Mouse (Mus musculus) spleen, adult 2 months (tissue): ENCODE measurements around the gene Gpcpd1. TPM values are rescaled to one million over a fixed set of nuclear protein-coding genes. Genes with fewer than 3 reads are reported as not detected.

Experiments used
- DNase-seq, 2 experiments: peaks; one replicate each; pipeline versions ENCODE4 v3.0.0 to v3.0.0-alpha.2; 2012 to 2021; ENCODE audit warnings: low spot score in 2 of 2, low read depth in 1 of 2
- H3K27ac ChIP-seq: fragments of 200-500 bp; 2 replicates; pipeline ENCODE4 v1.5.1; 2012; ENCODE audit warnings: low read length, inconsistent platforms; ENCODE audit not compliant: insufficient read depth
- H3K27me3 ChIP-seq: fragments of 200-500 bp; 2 replicates; pipeline ENCODE4 v1.6.1; 2012; ENCODE audit warnings: mild to moderate bottlenecking, moderate library complexity, low read length, inconsistent platforms; ENCODE audit not compliant: control insufficient read depth, insufficient read depth
- H3K36me3 ChIP-seq: fragments of 200-500 bp; 2 replicates; pipeline ENCODE4 v1.6.1; 2012; ENCODE audit warnings: mild to moderate bottlenecking, low read length, inconsistent platforms; ENCODE audit not compliant: control insufficient read depth, insufficient read depth
- H3K4me1 ChIP-seq: fragments of 200-500 bp; 2 replicates; pipeline ENCODE4 v1.6.1; 2011; ENCODE audit warnings: inconsistent platforms; ENCODE audit not compliant: control insufficient read depth, insufficient read depth, insufficient read length
- H3K4me3 ChIP-seq: fragments of 200-500 bp; 2 replicates; pipeline ENCODE4 v1.5.1; 2011; ENCODE audit warnings: mild to moderate bottlenecking, inconsistent platforms; ENCODE audit not compliant: insufficient read depth, insufficient read length; ENCODE audit errors: extremely low read depth
- CTCF ChIP-seq: fragments of 200-500 bp; IDR thresholded peaks from 2 replicates; pipeline ENCODE4 v1.5.1; 2011; ENCODE audit warnings: mild to moderate bottlenecking, inconsistent platforms; ENCODE audit not compliant: insufficient read depth, insufficient read length, insufficient replicate concordance; ENCODE audit errors: extremely low read depth
- POLR2A ChIP-seq: fragments of 200-500 bp; IDR thresholded peaks from 2 replicates; pipeline ENCODE4 v1.6.1; 2011; ENCODE audit warnings: low read depth, low read length, inconsistent platforms
- WGBS: fragments of 180-500 bp; shearing (Covaris S2); methylation state at CpG from one replicate; pipeline ENCODE4 v1.1.7; 2018; 5-methylcytosine and 5-hydroxymethylcytosine counted together
- polyA plus RNA-seq: library from polyadenylated mRNA; depleted of rRNA; stranded (reverse); fragments of >200 nt; gene quantifications from 2 replicates; pipeline ENCODE4 v1.2.3, GENCODE M21; 2012

Gpcpd1 gene
- polyA plus RNA-seq, 1 experiment: 15.7 TPM

- H3K4me1 ChIP-seq: no peaks in the 10 kb centered on the region
- H3K27me3 ChIP-seq: no peaks in the 10 kb centered on the region
- TF ChIP-seq POLR2A (no peak), CTCF (no peak)
- no peak overlapping the region for H3K27ac ChIP-seq
- no peak overlapping the region for H3K4me3 ChIP-seq
- H3K36me3 ChIP-seq: no peaks in the 10 kb centered on the region
- DNase-seq: no peak
- 56% methylated on average over 3 of the region's 3 CpGs for WGBS
Measured at GRCm38 (mm10) chr2:132586006-132586405, 1.5 kb downstream of the Gpcpd1 start.

- DNase-seq: no peak
- no peak overlapping the region for H3K27ac ChIP-seq
- 89% methylated on average over 1 of the region's 1 CpGs for WGBS
- no peaks in the 10 kb centered on the region for H3K36me3 ChIP-seq
- H3K27me3 ChIP-seq: no peaks in the 10 kb centered on the region
- no peak for TF ChIP-seq CTCF
- TF ChIP-seq POLR2A: no peak
- H3K4me1 ChIP-seq: no peaks in the 10 kb centered on the region
- H3K4me3 ChIP-seq: no peak overlapping the region
Measured at GRCm38 (mm10) chr2:132584191-132584590, 3.3 kb downstream of the Gpcpd1 start.

GRCm38 (mm10) chr2:132583126-132583525 is 4.4 kb downstream of the Gpcpd1 start:
- WGBS: 92% methylated on average over 3 of the region's 3 CpGs
- H3K27me3 ChIP-seq: no peaks in the 10 kb centered on the region
- TF ChIP-seq CTCF (no peak), POLR2A (no peak)
- no peak overlapping the region for H3K27ac ChIP-seq
- no peak for DNase-seq
- H3K4me3 ChIP-seq: no peak overlapping the region
- no peaks in the 10 kb centered on the region for H3K4me1 ChIP-seq
- no peaks in the 10 kb centered on the region for H3K36me3 ChIP-seq

DNA sequence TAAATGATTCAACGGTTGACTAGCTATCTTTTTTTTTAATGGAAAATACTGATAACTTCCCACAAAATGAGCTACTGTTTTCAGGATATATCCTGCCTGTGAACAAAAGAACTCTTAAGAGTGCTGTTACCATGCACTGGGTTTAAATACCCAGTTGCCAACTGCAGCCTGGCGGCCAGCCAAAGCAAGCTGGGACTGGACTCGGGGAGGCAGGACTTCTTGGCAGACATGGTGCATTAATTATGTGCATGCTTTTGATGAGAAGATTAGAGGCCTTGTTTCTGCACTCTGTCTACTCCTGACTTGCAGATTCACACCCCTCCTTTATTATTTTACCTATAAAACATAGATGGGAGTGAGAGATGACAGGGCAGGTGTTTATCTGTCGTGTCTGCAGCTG is 5.3 kb downstream of the Gpcpd1 start:
- TF ChIP-seq POLR2A (no peak), CTCF (no peak)
- H3K27me3 ChIP-seq: no peaks in the 10 kb centered on the region
- no peak overlapping the region for H3K4me3 ChIP-seq
- no peak overlapping the region for H3K27ac ChIP-seq
- DNase-seq: no peak
- H3K4me1 ChIP-seq: no peaks in the 10 kb centered on the region
- no peaks in the 10 kb centered on the region for H3K36me3 ChIP-seq
- 71% methylated on average over 4 of the region's 4 CpGs for WGBS

DNA sequence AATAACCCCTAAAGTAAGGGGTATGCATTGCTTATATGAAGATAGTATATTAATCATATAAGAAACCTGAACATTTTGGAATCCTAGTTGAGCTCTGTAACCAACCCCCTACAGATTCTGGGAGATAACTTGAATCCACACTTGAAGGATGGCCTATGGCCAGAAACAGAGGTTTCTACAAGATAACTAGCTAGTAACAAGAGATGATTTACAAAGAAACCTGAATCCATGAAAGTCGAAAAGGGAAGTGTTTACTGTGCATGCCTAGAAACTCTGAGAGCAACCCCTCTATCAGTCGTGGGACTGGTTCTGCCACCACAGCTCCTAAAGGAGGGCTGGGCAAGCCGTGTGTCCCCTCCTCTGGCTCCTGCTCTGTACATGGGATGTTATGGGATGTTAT is 7.8 kb downstream of the Gpcpd1 start:
- H3K27me3 ChIP-seq: no peaks in the 10 kb centered on the region
- no peak overlapping the region for H3K4me3 ChIP-seq
- TF ChIP-seq POLR2A: no peak
- no peak for DNase-seq
- peaks cover 4% of the 10 kb centered on the region for H3K4me1 ChIP-seq
- 77% methylated on average over 3 of the region's 3 CpGs for WGBS
- H3K27ac ChIP-seq: no peak overlapping the region
- H3K36me3 ChIP-seq: no peaks in the 10 kb centered on the region

- Histone ChIP-seq H3K27ac (no peak overlapping the region; the same call in 1 of the 2 replicates), H3K4me3 (no peak overlapping the region), H3K4me1 (peaks cover 4% of the 10 kb centered on the region), H3K27me3 (no peaks in the 10 kb centered on the region), H3K36me3 (no peaks in the 10 kb centered on the region)
- DNase-seq: no peak
- WGBS: 68% methylated on average over 3 of the region's 3 CpGs
- no peak for TF ChIP-seq POLR2A
- TF ChIP-seq CTCF: no peak
Measured at GRCm38 (mm10) chr2:132578711-132579110, 8.8 kb downstream of the Gpcpd1 start.

GRCm38 (mm10) chr2:132578059-132578458 is 9.5 kb downstream of the Gpcpd1 start:
- H3K4me3 ChIP-seq: peak overlapping the region; percentile 80

More at GRCm38 (mm10) chr2:132578059-132578458, 9.5 kb downstream of the Gpcpd1 start:
- H3K27ac ChIP-seq: peak overlapping the region; percentile 99
- peak; percentile 38; the same call in 1 of the 2 replicates for TF ChIP-seq CTCF
- TF ChIP-seq POLR2A: peak; percentile 64; the same call in 1 of the 2 replicates
- no peaks in the 10 kb centered on the region for H3K27me3 ChIP-seq
- peaks cover 7% of the 10 kb centered on the region for H3K4me1 ChIP-seq
- 2% methylated on average over 28 of the region's 38 CpGs for WGBS
- peak; percentile 87 to 98 for DNase-seq
- no peaks in the 10 kb centered on the region; the same call in 1 of the 2 replicates for H3K36me3 ChIP-seq
